Mouse (Mus musculus) olfactory bulb, adult 2 months (tissue): ENCODE measurements around the gene Krtdap. TPM values are rescaled to one million over a fixed set of nuclear protein-coding genes. Genes with fewer than 3 reads are reported as not detected.

ENCODE experiments used
- H3K27ac ChIP-seq: fragments of 200-500 bp; 2 replicates; pipeline ENCODE4 v1.5.1; 2012; ENCODE audit warnings: low read depth, low read length; ENCODE audit not compliant: insufficient read depth
- H3K4me1 ChIP-seq: fragments of 200-500 bp; 2 replicates; pipeline ENCODE4 v1.6.1; 2012; ENCODE audit warnings: low read length; ENCODE audit not compliant: control insufficient read depth, insufficient read depth
- H3K4me3 ChIP-seq: fragments of 200-500 bp; 2 replicates; pipeline ENCODE4 v1.5.1; 2012; ENCODE audit warnings: mild to moderate bottlenecking, low read depth, low read length, moderate library complexity; ENCODE audit not compliant: insufficient read depth
- CTCF ChIP-seq: fragments of 200-500 bp; IDR thresholded peaks from 2 replicates; pipeline ENCODE4 v1.5.1; 2012; ENCODE audit warnings: low read depth, mild to moderate bottlenecking, low read length, moderate library complexity; ENCODE audit not compliant: insufficient read depth
- POLR2A ChIP-seq: fragments of 200-500 bp; IDR thresholded peaks from 2 replicates; pipeline ENCODE4 v1.6.1; 2012; ENCODE audit warnings: mild to moderate bottlenecking, low read depth, low read length, moderate library complexity; ENCODE audit not compliant: insufficient read depth
- WGBS: fragments of 180-500 bp; shearing (Covaris S2); methylation state at CpG from one replicate; pipeline ENCODE4 v1.1.7; 2018; 5-methylcytosine and 5-hydroxymethylcytosine counted together
- polyA plus RNA-seq: library from polyadenylated mRNA; stranded (reverse); fragments of >200 nt; gene quantifications from 2 replicates; pipeline ENCODE4 v1.2.4, GENCODE M21; 2012; ENCODE audit warnings: low replicate concordance; ENCODE audit not compliant: missing spikeins, insufficient read depth, insufficient read length

The Krtdap gene
- polyA plus RNA-seq, 1 experiment: not detected

GRCm38 (mm10) chr7:30758853-30759252, 28.8 kb upstream of the Krtdap start:
- H3K27ac ChIP-seq: no peak overlapping the region
- WGBS: 55% methylated on average over 4 of the region's 4 CpGs
- TF ChIP-seq CTCF (no peak), POLR2A (no peak)
- no peak overlapping the region for H3K4me3 ChIP-seq
- H3K4me1 ChIP-seq: no peaks in the 10 kb centered on the region

- Histone ChIP-seq H3K4me3 (no peak overlapping the region), H3K4me1 (peaks cover 2% of the 10 kb centered on the region; the same call in 1 of the 2 replicates), H3K27ac (no peak overlapping the region)
- TF ChIP-seq POLR2A: no peak
- TF ChIP-seq CTCF: no peak
- 82% methylated on average over 4 of the region's 4 CpGs for WGBS
These were observed 25.8 kb upstream of the Krtdap start for GRCm38 (mm10) chr7:30761769-30762352.

GRCm38 (mm10) chr7:30763456-30763855, 24.2 kb upstream of the Krtdap start, which contains the start of gene Dmkn:
Dmkn (plus strand) TSS chr7:30763756.
- Histone ChIP-seq H3K4me1 (peaks cover 2% of the 10 kb centered on the region; the same call in 1 of the 2 replicates), H3K27ac (no peak within 1 kb of the TSS), H3K4me3 (no peak within 1 kb of the TSS)
- TF ChIP-seq CTCF: no peak
- no peak for TF ChIP-seq POLR2A
- 50% methylated on average over 5 of the region's 5 CpGs for WGBS

GRCm38 (mm10) chr7:30765173-30765572, 22.5 kb upstream of the Krtdap start:
- peaks cover 2% of the 10 kb centered on the region; the same call in 1 of the 2 replicates for H3K4me1 ChIP-seq
- H3K27ac ChIP-seq: no peak overlapping the region
- TF ChIP-seq CTCF (no peak), POLR2A (no peak)
- no peak overlapping the region for H3K4me3 ChIP-seq
- 41% methylated on average over 11 of the region's 11 CpGs for WGBS

- WGBS: 85% methylated on average over 4 of the region's 4 CpGs
These were observed 21.3 kb upstream of the Krtdap start for GRCm38 (mm10) chr7:30766408-30766807.

GRCm38 (mm10) chr7:30769236-30769635, 18.5 kb upstream of the Krtdap start:
- Histone ChIP-seq H3K4me1 (peaks cover 2% of the 10 kb centered on the region; the same call in 1 of the 2 replicates), H3K4me3 (no peak overlapping the region), H3K27ac (no peak overlapping the region)
- WGBS: 47% methylated on average over 9 of the region's 9 CpGs
- TF ChIP-seq CTCF: no peak

More at GRCm38 (mm10) chr7:30766408-30766807, 21.3 kb upstream of the Krtdap start:
- no peak overlapping the region for H3K27ac ChIP-seq
- no peak overlapping the region for H3K4me3 ChIP-seq
- peaks cover 2% of the 10 kb centered on the region; the same call in 1 of the 2 replicates for H3K4me1 ChIP-seq
- TF ChIP-seq POLR2A: no peak
- TF ChIP-seq CTCF: no peak

GRCm38 (mm10) chr7:30776104-30776503, 11.6 kb upstream of the Krtdap start:
- Histone ChIP-seq H3K4me3 (no peak overlapping the region), H3K27ac (no peak overlapping the region), H3K4me1 (peaks cover 13% of the 10 kb centered on the region)
- TF ChIP-seq CTCF (no peak), POLR2A (no peak)
- WGBS: 58% methylated on average over 9 of the region's 9 CpGs

- TF ChIP-seq POLR2A (no peak), CTCF (no peak)
- Histone ChIP-seq H3K4me3 (no peak overlapping the region), H3K27ac (no peak overlapping the region), H3K4me1 (peaks cover 13% of the 10 kb centered on the region)
- WGBS: 72% methylated on average over 7 of the region's 7 CpGs
These were observed 10.6 kb upstream of the Krtdap start for GRCm38 (mm10) chr7:30777081-30777579.

GRCm38 (mm10) chr7:30777911-30778310, 9.8 kb upstream of the Krtdap start:
- no peak overlapping the region for H3K4me3 ChIP-seq
- peaks cover 13% of the 10 kb centered on the region for H3K4me1 ChIP-seq
- 93% methylated on average over 1 of the region's 1 CpGs for WGBS
- TF ChIP-seq POLR2A (no peak), CTCF (no peak)
- H3K27ac ChIP-seq: no peak overlapping the region
